Mouse (Mus musculus) adrenal gland (tissue): Measurements from ENCODE around the gene Chrna4.

Source experiments
- intact Hi-C: fragments of 180-260 bp; cut with DNase I; formaldehyde crosslinking; loops from one replicate; pipeline ENCODE4 v1.15.1; 2025

The Chrna4 gene

GRCm38 (mm10) chr2:181038644-181039355 is 4.5 kb downstream of the Chrna4 start:
- intact Hi-C loops = no loop called here

GRCm38 (mm10) chr2:181036561-181036960 is 6.8 kb downstream of the Chrna4 start:
- intact Hi-C loops = no loop called here

DNA sequence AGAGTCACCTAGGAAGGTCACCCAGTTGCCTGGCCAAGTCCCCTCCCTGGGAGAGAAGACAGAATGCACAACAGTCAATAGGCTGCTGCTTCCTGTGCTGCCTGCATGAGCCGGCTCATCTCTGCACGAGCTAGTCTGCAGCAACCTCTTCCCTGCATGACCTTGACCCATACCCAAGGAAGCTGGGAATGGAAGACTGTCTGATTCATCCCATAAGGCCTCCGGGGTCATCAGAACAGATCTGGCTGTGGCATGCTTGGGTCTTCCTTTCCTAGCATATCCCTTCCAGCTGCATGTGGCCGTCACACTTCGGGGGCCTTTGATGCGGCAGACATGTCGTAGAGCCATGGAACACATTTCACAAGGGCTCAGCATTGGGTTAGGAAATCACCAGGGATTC is 8.2 kb downstream of the Chrna4 start:
- intact Hi-C loops = no loop called here

GRCm38 (mm10) chr2:181033310-181033709 is 10.0 kb downstream of the Chrna4 start:
- intact Hi-C loops = no loop called here

GRCm38 (mm10) chr2:181032407-181032806 is 10.9 kb downstream of the Chrna4 start:
- intact Hi-C loops = no loop called here

DNA sequence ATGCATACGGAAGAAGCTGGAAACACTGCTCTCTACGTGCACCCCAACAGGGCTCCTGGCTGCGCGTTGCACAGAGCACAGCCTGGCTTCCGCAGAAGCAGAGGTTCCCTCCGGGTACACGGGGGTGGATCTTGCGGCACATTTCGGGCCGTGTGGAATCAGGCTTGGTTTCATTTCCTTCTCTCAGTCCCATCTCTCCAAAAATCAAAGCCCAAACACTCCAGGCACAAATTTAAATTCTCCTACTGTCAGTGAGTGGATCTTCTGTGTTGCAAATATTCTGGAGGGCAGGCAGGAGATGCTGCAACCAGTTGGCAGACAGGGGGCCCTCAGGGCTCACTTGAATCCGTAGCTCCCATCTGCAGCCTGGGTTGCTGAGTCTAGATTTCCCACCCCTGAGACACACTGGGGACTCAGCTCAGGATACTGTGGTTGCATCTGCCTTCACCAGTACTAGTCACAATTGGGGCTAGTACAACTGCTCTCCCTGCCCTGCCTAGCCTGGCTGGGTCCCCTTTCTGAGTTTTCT is 11.9 kb downstream of the Chrna4 start:
- intact Hi-C loops = no loop called here

DNA sequence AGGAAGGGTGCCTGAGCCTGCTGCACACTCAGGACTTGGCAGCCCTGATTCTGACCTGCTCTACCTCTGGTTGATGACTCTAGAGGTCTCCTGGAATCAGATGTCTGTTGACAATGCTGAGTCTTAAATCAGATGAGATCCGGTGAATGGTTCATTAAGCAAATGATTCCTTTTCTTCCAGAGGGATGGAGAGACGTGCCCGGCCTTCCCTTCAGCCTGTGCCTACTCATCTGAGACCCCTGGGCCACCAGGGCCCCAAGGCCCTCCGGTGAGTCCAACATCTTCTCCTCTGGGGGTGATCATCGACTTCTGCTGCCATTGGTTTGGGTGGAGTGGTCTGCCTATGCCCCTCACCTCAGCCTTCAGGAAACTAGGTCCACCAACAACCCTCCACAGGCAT is 35.0 kb downstream of the Chrna4 start:
- intact Hi-C loops = no loop called here

DNA sequence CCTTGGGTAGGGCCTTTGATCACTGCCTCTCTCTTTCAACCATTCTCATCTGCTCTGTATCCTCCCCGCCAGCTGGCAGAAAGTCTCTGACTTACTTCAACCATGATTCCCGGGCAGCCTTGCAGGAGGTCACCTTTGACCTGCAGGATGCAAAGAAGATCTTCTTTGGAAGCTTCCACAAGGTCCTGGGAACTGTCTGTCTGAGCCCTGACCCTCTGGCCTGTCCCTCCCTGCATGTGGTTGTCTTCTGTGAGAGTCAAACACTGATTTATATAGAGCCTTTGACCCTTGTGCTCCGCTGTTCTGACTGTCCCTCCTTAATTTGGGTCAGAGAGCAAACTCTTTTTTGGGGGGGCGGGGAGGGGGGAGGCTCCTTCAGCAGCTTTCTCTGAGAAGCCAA is 36.3 kb downstream of the Chrna4 start:
- intact Hi-C loops = no loop called here

DNA sequence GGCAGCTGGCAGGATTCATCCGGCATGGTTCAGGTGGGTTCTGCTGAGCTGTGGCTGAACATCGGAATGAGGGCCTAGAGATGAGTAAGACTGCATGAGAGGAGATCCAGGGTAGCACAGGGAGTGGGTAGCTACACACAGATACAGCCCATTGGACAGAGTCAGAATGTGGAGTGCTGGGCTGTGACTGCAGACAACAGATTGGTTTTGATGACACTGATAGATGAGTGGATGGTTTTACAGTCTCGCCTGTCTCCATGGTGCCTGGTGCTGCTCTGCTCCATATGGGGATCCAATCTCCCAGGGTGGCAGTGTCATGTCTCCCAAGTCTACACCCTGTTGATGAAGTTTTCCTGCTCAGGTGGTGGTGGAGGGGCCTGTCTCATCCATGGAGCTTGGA is 46.4 kb downstream of the Chrna4 start:
- intact Hi-C loops = loop anchor here (1.0 kb wide), 1 partner anchor 63 kb away; no protein-coding TSS in a partner anchor

DNA sequence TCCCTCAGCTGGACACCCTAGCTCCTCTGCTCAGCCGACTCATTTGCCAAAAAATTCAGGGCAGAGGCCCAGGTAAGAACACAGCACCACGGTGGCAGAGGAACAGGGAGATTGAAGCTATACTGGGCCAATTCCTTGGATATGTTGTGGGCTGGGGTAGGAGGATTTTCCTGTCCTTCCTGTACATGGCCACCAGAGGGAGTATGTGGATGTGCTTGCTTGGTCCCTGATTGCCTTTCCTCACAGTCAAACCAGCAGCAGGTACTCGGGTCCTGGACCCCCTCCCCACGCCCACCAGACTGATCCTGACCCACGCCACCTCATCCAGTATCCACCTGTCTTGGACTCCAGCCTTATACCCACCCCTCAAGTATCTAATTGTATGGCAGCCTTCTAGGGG is 46.9 kb downstream of the Chrna4 start:
- intact Hi-C loops = loop anchor here (1.0 kb wide), 1 partner anchor 64 kb away; no protein-coding TSS in a partner anchor

- intact Hi-C loops = no loop called here
Measured at GRCm38 (mm10) chr2:180995457-180995856, 47.9 kb downstream of the Chrna4 start.

GRCm38 (mm10) chr2:180994360-180994759 is 49.0 kb downstream of the Chrna4 start:
- intact Hi-C loops = no loop called here

GRCm38 (mm10) chr2:180990347-180990746 is 53.0 kb downstream of the Chrna4 start:
- intact Hi-C loops = no loop called here

DNA sequence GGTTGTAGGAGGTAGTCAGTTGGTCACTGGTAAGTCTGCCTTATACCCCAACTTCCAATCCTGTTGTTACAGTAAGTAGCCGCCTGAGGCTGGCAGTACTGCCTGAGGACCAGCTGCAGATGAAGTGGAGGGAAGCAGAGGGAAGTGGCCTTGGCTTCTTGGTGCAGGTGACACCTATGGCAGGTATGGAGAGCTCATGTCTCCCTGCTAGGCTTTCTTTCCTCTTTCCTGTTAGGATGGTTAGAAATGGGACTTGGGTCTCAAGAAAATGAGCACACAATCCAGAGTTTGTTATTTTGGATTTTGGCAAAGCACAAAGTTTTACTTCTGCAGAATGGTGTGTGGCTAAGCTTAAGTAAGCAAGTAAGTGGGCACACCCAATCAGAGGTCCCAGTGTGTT is 54.4 kb downstream of the Chrna4 start:
- intact Hi-C loops = no loop called here

GRCm38 (mm10) chr2:180988347-180988913 is 54.9 kb downstream of the Chrna4 start:
- intact Hi-C loops = no loop called here

- intact Hi-C loops = no loop called here
Measured at GRCm38 (mm10) chr2:180987432-180988030, 55.8 kb downstream of the Chrna4 start.

- intact Hi-C loops = no loop called here
Measured at GRCm38 (mm10) chr2:180987001-180987400, 56.3 kb downstream of the Chrna4 start.

DNA sequence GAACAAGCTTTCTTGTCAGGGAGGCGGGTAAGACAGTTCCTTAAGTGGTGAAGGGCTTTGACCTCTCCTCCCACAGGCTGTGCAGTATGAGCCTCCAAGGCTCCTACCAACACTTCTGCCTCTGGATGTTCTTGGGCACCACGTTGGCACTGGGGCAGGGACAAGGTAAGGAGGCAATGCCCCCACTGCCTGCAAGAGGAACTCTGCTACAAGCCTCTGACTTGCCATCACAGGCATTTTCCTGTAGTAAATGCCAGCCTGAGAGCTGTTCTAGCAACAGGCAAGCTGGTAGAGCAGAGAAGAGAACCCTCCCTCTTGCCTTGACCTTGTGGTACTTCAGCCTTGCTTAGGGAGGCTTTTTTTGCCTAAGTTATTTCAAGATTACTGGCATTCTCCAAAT is 56.9 kb downstream of the Chrna4 start, which contains the start of gene Col20a1:
Col20a1 (plus strand) TSS at position 87 of the 400 bp plus-strand sequence.
- intact Hi-C loops = no loop called here

DNA sequence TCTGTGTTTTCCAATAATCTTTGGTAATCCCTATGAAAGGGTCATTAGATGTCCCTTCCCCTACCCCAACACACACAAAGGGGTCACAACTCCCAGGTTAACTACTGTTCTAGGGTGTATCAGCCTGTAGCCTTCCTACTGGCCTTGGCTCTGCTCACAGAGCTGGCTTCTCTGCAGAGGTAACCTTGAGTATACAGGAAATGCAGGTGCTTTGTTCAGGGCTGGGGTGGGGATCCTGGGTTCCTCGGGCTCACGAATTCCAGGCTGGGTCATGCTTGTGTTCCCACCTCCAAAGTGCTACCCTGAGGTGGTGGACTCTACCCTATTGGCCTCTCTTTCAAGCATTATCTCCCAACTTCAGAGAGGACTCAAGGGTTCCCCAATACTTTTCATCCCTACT is 57.7 kb downstream of the Chrna4 start:
- intact Hi-C loops = no loop called here

DNA sequence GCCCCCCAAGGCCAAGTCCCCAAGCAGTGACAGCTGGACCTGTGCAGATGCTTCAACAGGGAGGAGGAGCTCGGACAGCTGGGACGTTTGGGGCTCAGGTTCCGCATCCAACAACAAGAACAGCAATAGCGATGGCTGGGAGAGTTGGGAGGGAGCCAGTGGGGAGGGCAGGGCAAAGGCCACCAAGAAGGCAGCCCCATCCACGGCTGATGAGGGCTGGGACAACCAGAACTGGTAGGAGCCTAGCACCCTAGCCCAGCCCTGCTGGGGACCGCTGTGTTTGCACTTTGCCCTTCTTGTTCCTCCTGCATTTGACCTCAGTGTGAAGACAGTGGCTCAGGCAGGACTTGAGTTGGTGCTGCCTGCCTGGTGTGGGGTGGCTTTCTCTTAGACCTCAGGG is 62.2 kb downstream of the Chrna4 start:
- intact Hi-C loops = no loop called here
